Comparison of ENCODE assay signal across 13 mouse cellular contexts in the genomic region with DNA sequence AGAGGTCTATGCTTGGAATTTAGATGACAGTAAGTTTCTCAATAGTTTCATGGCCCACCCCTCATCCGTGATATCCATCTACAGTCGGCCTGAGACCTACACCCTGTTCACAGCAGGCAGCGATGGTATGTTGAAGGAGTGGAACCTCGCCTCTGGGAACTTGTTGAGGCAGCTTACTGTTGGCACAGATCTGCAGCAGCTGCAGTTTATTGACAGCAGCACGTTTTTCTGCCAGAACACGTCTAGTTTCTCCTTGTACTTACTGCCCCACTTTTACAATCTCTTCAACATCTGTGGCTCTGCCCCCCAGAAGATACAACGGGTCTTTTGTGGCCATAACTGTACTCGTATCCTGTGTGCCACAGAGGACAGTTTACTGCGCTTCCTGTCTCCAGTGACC.
"Had no signal": no experiment of that assay in that cellular context is flagged by ENCODE, and none has a peak within 500 bp of the region (broad histone marks: within the 10 kb centered on the region; RNA-seq: fewer than 3 reads in every experiment).

No protein-coding gene starts in this region.

- H3K27ac ChIP-seq: kidney, embryonic 15.5 days; liver, embryonic 12.5 days; lung, embryonic 15.5 days; midbrain, embryonic 15.5 days; neural tube, embryonic 13.5 days had no signal

- H3K27me3 ChIP-seq: kidney, embryonic 15.5 days; liver, embryonic 12.5 days; lung, embryonic 15.5 days; megakaryocyte, embryonic 14.5 days; midbrain, embryonic 15.5 days; neural tube, embryonic 13.5 days had no signal

- H3K4me3 ChIP-seq: kidney, embryonic 15.5 days; liver, embryonic 12.5 days; lung, embryonic 15.5 days; megakaryocyte, embryonic 14.5 days; midbrain, embryonic 15.5 days; neural tube, embryonic 13.5 days had no signal

- DNase-seq: kidney, adult 2 months; kidney, postnatal 14 days; lung, postnatal 4 days; retina, postnatal 1 day; thymus, postnatal 14 days had no signal

- ATAC-seq: intestine, embryonic 16.5 days; liver, embryonic 12.5 days; midbrain, embryonic 15.5 days had no signal

- H3K9ac ChIP-seq: kidney, embryonic 15.5 days; liver, embryonic 12.5 days; lung, embryonic 15.5 days; midbrain, embryonic 15.5 days; neural tube, embryonic 13.5 days had no signal

- H3K36me3 ChIP-seq: kidney, embryonic 15.5 days; liver, embryonic 12.5 days; lung, embryonic 15.5 days; midbrain, embryonic 15.5 days; neural tube, embryonic 13.5 days had no signal

- H3K9me3 ChIP-seq: kidney, embryonic 15.5 days; liver, embryonic 12.5 days; lung, embryonic 15.5 days; midbrain, embryonic 15.5 days; neural tube, embryonic 13.5 days had no signal

- H3K4me1 ChIP-seq: liver, embryonic 12.5 days; lung, embryonic 15.5 days; megakaryocyte, embryonic 14.5 days; midbrain, embryonic 15.5 days; neural tube, embryonic 13.5 days had no signal

- H3K4me2 ChIP-seq: kidney, embryonic 15.5 days; liver, embryonic 12.5 days; lung, embryonic 15.5 days; midbrain, embryonic 11.5 days; midbrain, embryonic 15.5 days; neural tube, embryonic 13.5 days had no signal
